Mouse (Mus musculus) frontal cortex, postnatal 36 days (tissue): ENCODE measurements around the gene Nid1.

Source experiments
- DNase-seq, 2 experiments: peaks; one replicate each; pipeline ENCODE4 v3.0.0; 2022; ENCODE audit warnings: low spot score in 2 of 2

Nid1 gene

GRCm38 (mm10) chr13:13543073-13543472, 105.7 kb downstream of the Nid1 start:
- peak in 1 of 2 experiments; percentile 68 for DNase-seq

GRCm38 (mm10) chr13:13546792-13547191, 109.4 kb downstream of the Nid1 start:
- peak; percentile 76 to 92 for DNase-seq

- no peak for DNase-seq
These were observed 110.5 kb downstream of the Nid1 start for GRCm38 (mm10) chr13:13547889-13548288.

GRCm38 (mm10) chr13:13548431-13549190, 111.3 kb downstream of the Nid1 start:
- peak in 1 of 2 experiments; percentile 50 for DNase-seq

GRCm38 (mm10) chr13:13549687-13550660, 112.6 kb downstream of the Nid1 start:
- DNase-seq, result no peak

- DNase-seq, result no peak
These were observed 114.7 kb downstream of the Nid1 start for GRCm38 (mm10) chr13:13552020-13552419.

- no peak for DNase-seq
These were observed 116.3 kb downstream of the Nid1 start for GRCm38 (mm10) chr13:13553660-13554059.

GRCm38 (mm10) chr13:13555196-13555595, 117.8 kb downstream of the Nid1 start:
- peak; percentile 55 to 68 for DNase-seq

- DNase-seq, result no peak
These were observed 119.8 kb downstream of the Nid1 start for GRCm38 (mm10) chr13:13557001-13557743.

GRCm38 (mm10) chr13:13558251-13558650, 120.9 kb downstream of the Nid1 start:
- DNase-seq, result no peak

- no peak for DNase-seq
These were observed 121.5 kb downstream of the Nid1 start for GRCm38 (mm10) chr13:13558900-13559299.
